Mouse (Mus musculus) myocyte (in vitro differentiated cells): Measurements from ENCODE around the gene Pclaf.

Experiments
- CEBPB ChIP-seq: IDR thresholded peaks from 2 replicates; pipeline ENCODE4 v1.6.1; 2011; ENCODE audit warnings: mild to moderate bottlenecking, moderate library complexity; ENCODE audit not compliant: poor library complexity, insufficient read depth, severe bottlenecking
- E2F4 ChIP-seq: IDR thresholded peaks from one replicate; pipeline ENCODE4 v1.6.1; 2011; ENCODE audit warnings: mild to moderate bottlenecking, control low read depth, moderate library complexity; ENCODE audit not compliant: insufficient read depth
- MAX ChIP-seq: IDR thresholded peaks from one replicate; pipeline ENCODE4 v1.6.1; 2011; ENCODE audit warnings: low read depth, mild to moderate bottlenecking, control low read depth
- MYOD1 ChIP-seq, 3 experiments: IDR thresholded peaks; one replicate each; pipeline ENCODE4 v1.6.1; 2011; ENCODE audit warnings: control low read depth in 2 of 3, low read depth in 2 of 3, mild to moderate bottlenecking in 2 of 3, moderate library complexity in 1 of 3; ENCODE audit not compliant: insufficient read length in 2 of 3, control insufficient read depth in 1 of 3
- MYOG ChIP-seq, 3 experiments: IDR thresholded peaks; one replicate each; pipeline ENCODE4 v1.6.1; 2011; ENCODE audit warnings: control low read depth in 2 of 3, low read depth in 2 of 3, mild to moderate bottlenecking in 2 of 3; ENCODE audit not compliant: insufficient read length in 2 of 3, control insufficient read depth in 1 of 3, insufficient read depth in 1 of 3
- POLR2A ChIP-seq: IDR thresholded peaks from one replicate; pipeline ENCODE4 v1.6.1; 2011; ENCODE audit warnings: low read depth, mild to moderate bottlenecking, control low read depth, moderate library complexity; ENCODE audit not compliant: insufficient read length
- POLR2AphosphoS2 ChIP-seq: IDR thresholded peaks from one replicate; pipeline ENCODE4 v1.6.1; 2011; ENCODE audit warnings: low read depth, control low read depth; ENCODE audit not compliant: insufficient read length
- SRF ChIP-seq: IDR thresholded peaks from one replicate; pipeline ENCODE4 v1.6.1; 2011; ENCODE audit warnings: low read depth; ENCODE audit not compliant: control insufficient read depth, insufficient read length
- TCF12 ChIP-seq: IDR thresholded peaks from one replicate; pipeline ENCODE4 v1.6.1; 2011; ENCODE audit warnings: mild to moderate bottlenecking, control low read depth; ENCODE audit not compliant: poor library complexity, insufficient read depth, severe bottlenecking
- USF1 ChIP-seq: IDR thresholded peaks from one replicate; pipeline ENCODE4 v1.6.1; 2011; ENCODE audit warnings: low read depth, mild to moderate bottlenecking, control low read depth, moderate library complexity

- TF ChIP-seq POLR2A = no peak
- no peak for TF ChIP-seq MAX
- no peak for TF ChIP-seq TCF12
- TF ChIP-seq MYOG (IDR thresholded peaks at IDR 0.05; ENCODE audit: control insufficient read depth in 1 of 3, insufficient read depth in 1 of 3, insufficient read length in 2 of 3, low read depth in 2 of 3) = no peak
- TF ChIP-seq MYOD1 (IDR thresholded peaks at IDR 0.05; ENCODE audit: control insufficient read depth in 1 of 3, insufficient read length in 2 of 3, low read depth in 2 of 3) = peak in 1 of 3 experiments; percentile 11
- TF ChIP-seq CEBPB = no peak
- TF ChIP-seq POLR2AphosphoS2 = no peak
- no peak for TF ChIP-seq E2F4
- TF ChIP-seq USF1 = no peak
- TF ChIP-seq SRF = no peak
Observed at GRCm38 (mm10) chr9:65848154-65848553, 41.9 kb upstream of the Pclaf start.
